Mouse (Mus musculus) E14TG2a.4 (cell line): Measurements from ENCODE around the gene Gm20388.

Source experiments
- CTCF ChIP-seq: conservative IDR thresholded peaks from 2 replicates; pipeline ENCODE4 v1.5.1; 2014; ENCODE audit warnings: low read length
- NANOG ChIP-seq: IDR thresholded peaks from 2 replicates; pipeline ENCODE4 v1.6.1; 2014; ENCODE audit warnings: borderline replicate concordance, low read length, mixed read lengths
- POU5F1 ChIP-seq: IDR thresholded peaks from 2 replicates; pipeline ENCODE4 v1.6.1; 2014; ENCODE audit warnings: low read length, borderline replicate concordance

- TF ChIP-seq CTCF (no peak), NANOG (no peak), POU5F1 (no peak)
These were observed 4067.7 kb downstream of the Gm20388 start for GRCm38 (mm10) chr8:123978166-123978838.
